ENCODE assay signal across 14 mouse cellular contexts in the genomic region with DNA sequence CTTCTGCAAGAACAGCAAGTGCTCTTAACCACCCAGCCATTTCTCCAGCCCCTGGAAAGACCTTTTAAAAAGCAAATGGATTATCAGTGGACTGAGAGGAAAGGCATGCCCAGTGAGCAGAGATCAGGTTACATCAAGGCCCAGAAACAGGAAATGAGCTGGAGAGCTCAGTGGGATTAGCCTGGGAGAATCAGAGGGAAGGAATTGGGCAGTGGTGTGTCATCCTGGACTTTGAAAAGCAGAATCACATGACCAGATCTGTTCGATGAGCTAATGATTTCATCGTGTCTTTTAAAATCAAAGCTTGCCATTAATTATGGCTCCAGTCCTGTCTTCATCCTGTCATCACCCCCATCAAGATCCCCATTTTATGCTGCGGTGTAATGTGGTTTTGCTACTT.
DNase-seq lines count a peak whose midpoint lies in the region; ATAC-seq and TF ChIP-seq lines count a peak whose summit lies in the region.
"Had no signal": no experiment of that assay in that cellular context is flagged by ENCODE, and none has a peak within 500 bp of the region (broad histone marks: within the 10 kb centered on the region; RNA-seq: fewer than 3 reads in every experiment).

No protein-coding gene starts in this region.

- no peak for TF ChIP-seq CTCF in ES-Bruce4 (IDR thresholded peaks at IDR 0.05; ENCODE audit: low read depth, low read length)

- peaks cover 26% of the 10 kb centered on the region for H3K4me1 ChIP-seq in heart, embryonic 13.5 days
- peaks cover 8% of the 10 kb centered on the region for H3K4me1 ChIP-seq in ES-Bruce4 (ENCODE audit: control insufficient read depth, insufficient read depth, low read length)

- H3K27me3 ChIP-seq in heart, embryonic 13.5 days (replicated peaks) = no peaks in the 10 kb centered on the region
- no peaks in the 10 kb centered on the region for H3K27me3 ChIP-seq in ES-Bruce4 (ENCODE audit: control insufficient read depth, insufficient read depth, low read length, poor library complexity, severe bottlenecking)
- H3K27me3 ChIP-seq: intestine, embryonic 15.5 days had no signal

- H3K9me3 ChIP-seq in heart, embryonic 13.5 days = peaks cover 8% of the 10 kb centered on the region; the same call in 1 of the 2 replicates
- no peaks in the 10 kb centered on the region; the same call in 1 of the 2 replicates for H3K9me3 ChIP-seq in ES-Bruce4 (replicated peaks; ENCODE audit: control insufficient read depth, insufficient read depth, low read length, poor library complexity, severe bottlenecking)
- H3K9me3 ChIP-seq: intestine, embryonic 15.5 days had no signal

- no peak for DNase-seq in heart, adult 9 months (ENCODE audit: low spot score in 2 of 2)
- peak; percentile 51 for DNase-seq in embryo, embryonic 11 days
- DNase-seq in mesoderm, embryonic 11.5 days (ENCODE audit: low read depth, low spot score) = peak; percentile 39
- no peak for DNase-seq in ovary, postnatal 10 days (ENCODE audit: low spot score)
- DNase-seq: cerebellum, postnatal 14 days; heart, postnatal 14 days; lung, adult 2 months; thymus, adult 2 months had no signal

- no peak overlapping the region for H3K4me3 ChIP-seq in heart, embryonic 13.5 days
- H3K4me3 ChIP-seq in ES-Bruce4 (ENCODE audit: low read depth, low read length) = no peak overlapping the region
- H3K4me3 ChIP-seq: erythroblast, embryonic 14.5 days; intestine, embryonic 15.5 days; megakaryocyte, embryonic 14.5 days had no signal

- TF ChIP-seq POLR2A in ES-Bruce4 (IDR thresholded peaks at IDR 0.05; ENCODE audit: insufficient read depth, low read length) = no peak

- no peaks in the 10 kb centered on the region for H3K36me3 ChIP-seq in heart, embryonic 13.5 days
- H3K36me3 ChIP-seq in ES-Bruce4 (ENCODE audit: control insufficient read depth, insufficient read depth, low read length, poor library complexity, severe bottlenecking) = no peaks in the 10 kb centered on the region
- H3K36me3 ChIP-seq: intestine, embryonic 15.5 days had no signal

- H3K9ac ChIP-seq in heart, embryonic 13.5 days = no peak overlapping the region
- peak overlapping the region; percentile 27 for H3K9ac ChIP-seq in ES-Bruce4 (ENCODE audit: low read depth, poor library complexity, severe bottlenecking)
- H3K9ac ChIP-seq: intestine, embryonic 15.5 days had no signal

- no peak overlapping the region for H3K4me2 ChIP-seq in heart, embryonic 13.5 days
- H3K4me2 ChIP-seq: intestine, embryonic 15.5 days had no signal

- no peak for TF ChIP-seq EP300 in ES-Bruce4 (IDR thresholded peaks at IDR 0.05; ENCODE audit: insufficient read depth, low read depth, low read length)

- 22% methylated on average over 3 of the region's 3 CpGs for WGBS in heart, embryonic 13.5 days

- ATAC-seq in heart, embryonic 13.5 days (ENCODE audit: extremely low read depth, insufficient number of reproducible peaks, low FRiP score, low TSS enrichment) = no peak
- ATAC-seq in megakaryocyte-erythroid progenitor cell, adult 5-6 weeks (replicated peaks; ENCODE audit: low FRiP score, low TSS enrichment, poor library complexity, severe bottlenecking) = no peak

- H3K27ac ChIP-seq in heart, embryonic 13.5 days (replicated peaks) = 0 out of 2 replicates have a peak overlapping the region, but pooled peaks have one; percentile 15
- peak overlapping the region; percentile 26 for H3K27ac ChIP-seq in ES-Bruce4 (ENCODE audit: insufficient read depth, low read length)
- H3K27ac ChIP-seq: intestine, embryonic 15.5 days had no signal

Comparison
In these comparisons a context has a peak if more than half of its experiments do, and no peak if none do; other contexts are left out.
1. DNase-seq: peak in embryo, embryonic 11 days (single experiment) and mesoderm, embryonic 11.5 days (single experiment); none in heart, adult 9 months (0 of 2) and ovary, postnatal 10 days (single experiment).